Mouse (Mus musculus): ENCODE measurements around the gene Ndufv3.
"Not testable (repeated sequence)": the region's sequence is repeated elsewhere in the genome, so short reads cannot be mapped to it uniquely, and the experiment has no call there.

Ndufv3 gene

GRCm38 (mm10) chr17:31512593-31512992 is 7.3 kb upstream of the Ndufv3 start:
- no peak for DNase-seq (ENCODE audit: low spot score in 2 of 2)

DNA sequence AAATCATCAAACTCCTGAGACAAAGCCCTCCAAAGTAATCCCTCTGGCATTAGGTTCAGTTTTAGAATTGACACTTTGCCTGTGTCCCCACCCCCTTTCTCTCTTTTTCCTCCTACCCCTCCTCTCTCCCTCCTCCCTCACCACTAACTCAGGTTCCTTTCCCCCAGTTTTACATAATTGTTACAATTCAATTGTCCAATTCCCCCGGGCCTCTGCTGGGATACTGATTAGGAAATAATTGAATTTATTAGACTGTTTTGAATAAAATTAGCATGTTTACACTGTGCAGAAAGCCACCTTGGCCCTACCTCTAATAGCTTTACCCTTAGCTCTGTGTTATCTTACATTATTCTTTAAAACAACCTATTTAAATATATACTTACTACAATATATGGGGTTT is 5.2 kb upstream of the Ndufv3 start:
- no peak for DNase-seq (ENCODE audit: low spot score in 2 of 2)

GRCm38 (mm10) chr17:31519344-31519945 is 470 bp upstream of the Ndufv3 start:
- no peak for DNase-seq (ENCODE audit: low spot score in 2 of 2)

DNA sequence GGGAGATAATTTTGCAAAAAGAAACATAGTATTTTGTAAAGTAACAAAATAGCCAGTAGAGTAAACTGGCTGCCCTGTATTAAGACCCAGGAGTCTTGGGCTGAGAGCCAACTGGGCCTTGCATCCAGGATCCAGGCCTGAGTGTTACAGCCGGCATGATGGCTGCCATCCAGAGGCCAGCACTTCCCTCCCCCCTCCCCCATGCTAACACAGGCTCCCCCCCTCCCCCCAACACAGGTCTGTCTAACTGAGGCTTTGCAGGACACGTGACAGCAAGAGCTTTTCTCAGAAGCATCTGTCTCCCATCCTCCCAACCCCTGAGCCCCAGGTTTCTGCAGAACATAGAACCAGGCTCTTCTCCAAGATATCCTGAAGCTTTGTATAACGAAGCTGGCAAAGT is 980 bp downstream of the Ndufv3 start:
- no peak for DNase-seq (ENCODE audit: low spot score in 2 of 2)

- DNase-seq (ENCODE audit: low spot score in 2 of 2): no peak
Measured at GRCm38 (mm10) chr17:31521948-31522347, 2.0 kb downstream of the Ndufv3 start.

DNA sequence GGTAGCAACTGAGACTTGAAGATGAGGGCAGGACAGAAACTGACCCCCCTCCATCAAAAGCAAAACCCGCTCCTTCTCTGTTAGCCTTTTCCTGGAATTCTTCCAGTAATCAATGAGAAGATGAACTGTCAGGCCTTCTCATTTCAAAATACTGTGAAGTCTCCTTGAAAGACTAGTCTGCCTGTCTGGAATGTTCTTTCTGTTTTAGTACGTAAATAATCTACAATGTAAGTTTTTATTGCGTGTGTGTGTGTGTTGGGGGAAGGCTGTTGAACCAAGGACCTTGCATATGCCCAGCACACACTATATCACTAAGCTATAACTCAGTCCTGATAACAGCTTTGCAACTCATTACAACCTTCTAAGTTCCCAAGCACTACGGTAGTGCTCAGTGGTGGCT is 5.2 kb downstream of the Ndufv3 start:
- DNase-seq (ENCODE audit: low spot score in 2 of 2): no peak

DNA sequence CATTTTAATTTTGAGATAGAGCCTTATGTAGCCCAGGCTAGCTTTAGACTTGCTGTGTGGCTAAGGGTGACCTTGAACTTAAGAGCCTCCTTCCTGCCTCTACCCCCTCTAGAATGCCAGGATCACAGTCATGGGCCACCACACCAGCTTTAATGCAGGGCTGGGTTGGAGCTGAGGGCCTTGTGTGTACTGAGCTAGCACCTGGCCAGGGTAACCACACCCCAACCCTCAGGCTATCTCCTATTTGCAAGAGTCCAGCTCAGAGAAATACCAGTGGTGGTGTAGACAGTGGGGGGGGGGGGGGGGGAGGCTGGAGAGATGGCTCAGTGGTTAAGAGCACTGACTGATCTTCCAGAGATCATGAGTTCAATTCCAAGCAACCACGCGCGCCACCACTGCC is 5.9 kb downstream of the Ndufv3 start:
- DNase-seq (ENCODE audit: low spot score in 2 of 2): no peak

- DNase-seq (ENCODE audit: low spot score in 2 of 2): no peak
Measured at GRCm38 (mm10) chr17:31529314-31529713, 9.4 kb downstream of the Ndufv3 start.

DNA sequence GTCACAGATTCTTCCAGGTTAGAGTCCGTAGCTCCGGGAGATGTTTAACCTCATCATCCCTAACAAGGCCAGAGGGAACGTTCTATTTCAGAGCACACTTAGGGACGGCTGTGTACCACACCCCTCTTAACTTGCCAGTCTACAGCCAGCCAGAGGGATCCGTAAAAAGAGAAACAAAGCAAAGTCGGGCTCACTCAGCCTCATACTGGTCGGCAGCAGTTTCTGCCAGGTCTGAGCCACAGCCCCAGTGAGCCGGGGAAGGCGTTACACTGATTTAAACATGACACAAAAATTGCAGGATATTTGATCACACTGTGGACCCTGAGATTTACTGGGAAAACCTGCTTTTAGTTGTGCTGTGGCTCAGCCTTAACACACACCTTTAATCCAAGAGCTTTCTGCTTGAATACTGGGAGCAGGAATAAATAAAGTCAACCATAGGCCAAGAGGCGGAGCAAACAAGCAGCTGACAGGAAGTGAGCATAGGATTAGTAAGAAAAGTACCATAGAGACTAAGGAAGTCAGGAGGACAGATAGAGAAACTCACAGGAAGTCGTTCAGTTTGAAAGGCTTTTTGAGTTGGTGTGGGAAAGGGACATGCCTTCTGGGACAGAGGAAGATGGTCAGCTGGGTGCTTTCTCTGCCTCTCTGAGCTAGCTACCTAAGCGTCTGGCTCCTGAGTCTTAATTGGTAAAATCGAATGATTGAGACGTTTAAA is 11.7 kb downstream of the Ndufv3 start:
- no peak for DNase-seq (ENCODE audit: low spot score in 2 of 2)

GRCm38 (mm10) chr17:31532331-31532730 is 12.4 kb downstream of the Ndufv3 start:
- DNase-seq (ENCODE audit: low spot score in 2 of 2): not testable (repeated sequence)

DNA sequence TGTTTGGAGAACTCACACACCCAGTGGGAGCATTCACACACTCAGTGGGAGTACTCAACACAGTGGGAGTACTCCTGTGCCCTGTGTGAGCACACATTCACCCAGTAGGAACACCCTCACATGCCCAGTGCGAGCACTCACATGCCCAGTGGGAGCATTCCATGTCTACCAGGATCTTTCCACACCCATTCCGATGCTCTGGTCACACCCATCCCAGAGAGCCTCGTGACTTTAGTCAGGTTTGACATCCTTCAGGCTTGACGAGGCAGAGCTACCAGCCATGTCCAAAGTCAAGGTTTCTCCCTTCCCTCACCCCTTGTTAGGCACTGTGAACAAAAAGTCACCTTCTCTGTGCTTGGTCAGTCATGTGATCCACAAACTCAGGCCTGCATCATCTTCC is 15.4 kb downstream of the Ndufv3 start:
- no peak for DNase-seq (ENCODE audit: low spot score in 2 of 2)

DNA sequence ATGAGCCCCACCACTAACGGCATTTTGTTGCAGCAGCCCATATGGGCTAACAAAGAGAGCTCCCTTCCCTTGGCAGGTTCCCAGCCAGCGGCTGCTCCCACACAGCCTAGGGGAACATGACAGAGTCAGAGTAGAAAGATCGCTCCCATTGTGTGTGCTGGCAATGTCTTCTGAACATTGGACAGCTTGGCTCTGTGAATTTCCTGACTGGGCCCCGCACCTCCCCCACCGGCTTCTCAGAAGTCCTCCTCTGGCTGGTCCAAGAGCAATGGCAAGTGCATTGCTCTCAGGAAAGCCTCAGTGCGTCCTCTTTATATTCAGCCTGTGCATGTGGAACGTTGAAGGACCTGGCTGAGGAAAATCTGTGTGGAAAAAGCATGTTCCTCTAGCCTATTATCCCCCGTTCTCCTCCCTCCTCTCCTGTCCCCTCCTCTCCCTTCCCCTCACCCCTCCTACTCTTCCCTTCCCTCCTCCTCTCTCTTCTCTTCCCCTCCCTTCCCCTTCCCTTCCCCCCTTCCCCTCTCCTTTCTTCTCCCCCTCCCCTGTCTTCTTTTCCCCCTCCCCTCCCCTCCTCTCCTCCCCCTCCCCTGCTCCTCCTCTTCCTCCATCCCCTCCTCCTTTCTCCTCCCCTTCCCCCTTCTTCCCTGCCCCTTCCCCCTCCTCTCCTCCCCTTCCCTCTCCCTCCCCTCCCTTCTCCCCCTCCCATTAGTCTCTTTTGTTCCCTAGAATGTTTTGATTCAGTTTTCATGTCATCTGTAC is 16.1 kb downstream of the Ndufv3 start:
- peak; percentile 27 to 54 for DNase-seq (ENCODE audit: low spot score in 2 of 2)

GRCm38 (mm10) chr17:31540101-31540500 is 20.2 kb downstream of the Ndufv3 start:
- DNase-seq (ENCODE audit: low spot score in 2 of 2): no peak

DNA sequence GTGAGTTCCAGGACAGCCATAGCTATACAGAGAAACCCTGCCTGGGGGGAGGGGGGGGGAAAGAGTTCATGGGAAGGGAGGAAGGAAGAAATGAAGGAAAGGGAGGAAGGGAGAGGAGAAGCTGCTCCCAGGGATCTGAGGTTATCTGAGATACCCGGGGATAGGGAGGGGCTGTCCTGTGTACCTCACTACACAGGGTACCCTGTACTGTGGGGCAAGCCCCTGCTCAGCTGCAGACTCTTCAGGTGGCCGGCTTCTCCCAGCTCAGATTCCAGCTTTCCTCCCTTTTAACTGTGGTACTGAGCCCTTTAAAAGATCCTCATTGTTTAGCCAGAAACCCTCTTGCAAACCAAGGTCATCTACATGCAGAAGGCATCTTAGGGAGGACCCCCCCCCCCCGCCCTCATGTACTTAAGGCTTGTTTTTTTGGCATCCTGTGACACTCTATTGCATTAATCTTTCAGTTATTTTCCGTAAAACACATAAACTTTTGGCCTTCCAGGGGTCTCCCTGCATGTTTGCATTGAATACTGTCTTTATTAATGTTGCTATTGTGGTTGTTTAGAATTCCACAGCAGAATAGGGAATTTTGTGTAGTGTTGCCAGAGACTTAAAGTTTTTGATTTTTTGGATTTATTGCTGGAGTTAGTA is 21.0 kb downstream of the Ndufv3 start:
- no peak for DNase-seq (ENCODE audit: low spot score in 2 of 2)

DNA sequence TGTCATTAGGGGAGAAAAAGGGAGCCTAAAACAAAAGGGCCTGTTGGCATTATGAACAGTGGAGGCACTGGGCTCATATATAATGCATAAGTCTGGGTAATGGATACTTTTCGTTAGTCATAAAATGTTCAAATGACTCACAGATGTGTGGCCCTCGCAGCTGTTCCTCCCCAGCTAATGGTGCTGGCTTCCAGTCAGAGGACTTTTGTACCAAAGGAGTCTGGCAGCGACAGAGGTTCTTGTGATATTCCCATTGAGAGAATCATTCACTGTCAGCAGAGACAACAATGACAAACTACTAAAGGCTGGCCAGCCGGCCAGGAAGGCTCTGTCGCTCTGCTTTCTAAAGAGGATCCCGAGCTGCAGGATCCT is 21.5 kb downstream of the Ndufv3 start:
- no peak for DNase-seq (ENCODE audit: low spot score in 2 of 2)

DNA sequence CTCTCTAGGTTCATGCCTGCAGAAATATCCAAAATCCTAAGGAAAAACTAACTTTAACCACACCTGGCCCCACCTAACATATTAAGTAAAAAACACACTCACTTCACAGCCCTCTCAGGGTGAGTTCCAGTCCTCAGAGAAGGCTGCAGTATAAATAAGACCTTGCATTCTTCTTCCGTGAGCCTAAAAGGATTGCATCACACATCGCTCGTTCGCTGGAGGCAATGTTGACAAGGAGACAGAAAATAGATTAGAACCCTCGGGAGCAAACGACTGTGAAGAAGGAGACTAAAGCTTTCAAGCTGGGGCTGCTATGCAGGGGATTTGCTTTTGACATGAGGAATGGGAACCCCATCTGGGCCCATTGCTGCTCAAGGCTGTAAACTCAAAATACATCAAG is 23.7 kb downstream of the Ndufv3 start:
- DNase-seq (ENCODE audit: low spot score in 2 of 2): no peak

DNA sequence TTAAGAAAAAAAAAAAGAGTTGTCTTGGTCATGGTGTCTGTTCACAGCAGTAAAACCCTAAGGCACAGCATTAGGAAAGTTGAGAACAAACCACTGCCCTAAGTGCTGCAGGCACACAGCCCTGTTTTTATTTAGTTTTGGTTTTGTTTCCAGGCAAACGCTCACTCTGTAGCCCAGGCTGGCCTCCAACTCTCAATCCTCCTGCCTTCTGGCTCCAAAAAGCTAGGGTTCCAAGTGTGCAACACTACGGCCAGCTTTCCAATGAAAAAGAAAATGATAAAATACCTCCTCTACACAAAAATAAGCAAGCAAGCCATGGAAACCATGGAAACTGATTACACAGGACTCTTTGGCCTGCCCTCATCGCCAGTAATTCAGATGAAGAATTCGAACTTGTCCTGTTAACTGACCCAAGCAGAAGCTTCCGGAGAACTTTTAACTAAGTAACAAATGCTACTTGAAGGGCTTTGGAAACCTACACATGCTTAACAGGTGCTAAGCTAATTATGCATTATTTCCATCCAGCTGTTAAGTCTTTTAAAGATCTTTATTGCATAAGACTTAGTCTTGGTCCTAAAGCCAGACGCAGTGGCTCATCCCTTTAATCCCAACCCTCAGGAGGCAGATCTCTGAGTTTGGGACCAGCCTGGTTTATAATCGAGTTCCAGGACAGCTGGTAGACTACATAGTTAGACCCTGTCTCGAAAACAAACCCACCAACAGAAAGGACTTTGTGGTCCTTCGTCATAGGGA is 26.7 kb downstream of the Ndufv3 start:
- no peak for DNase-seq (ENCODE audit: low spot score in 2 of 2)

GRCm38 (mm10) chr17:31547974-31548373 is 28.1 kb downstream of the Ndufv3 start:
- DNase-seq (ENCODE audit: low spot score in 2 of 2): no peak

DNA sequence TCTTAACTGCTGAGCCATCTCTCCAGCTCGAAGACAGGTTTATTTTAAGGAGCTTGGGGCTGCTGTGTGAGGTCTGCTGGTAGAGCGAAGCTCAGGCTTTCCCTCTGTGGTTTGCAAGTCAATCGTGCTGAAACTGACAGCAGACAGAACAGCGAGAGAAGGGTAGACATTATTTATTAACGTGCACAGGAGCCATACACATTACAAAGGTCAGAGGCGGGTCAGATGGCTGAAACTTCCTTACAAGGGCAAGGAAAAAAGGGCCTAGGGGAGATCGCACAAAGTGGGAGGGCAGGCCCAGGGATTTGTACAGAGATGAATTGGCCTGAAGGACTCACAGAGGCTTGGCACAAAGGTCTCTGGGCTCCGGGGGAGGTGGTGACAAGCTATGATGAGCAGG is 29.5 kb downstream of the Ndufv3 start:
- no peak for DNase-seq (ENCODE audit: low spot score in 2 of 2)

DNA sequence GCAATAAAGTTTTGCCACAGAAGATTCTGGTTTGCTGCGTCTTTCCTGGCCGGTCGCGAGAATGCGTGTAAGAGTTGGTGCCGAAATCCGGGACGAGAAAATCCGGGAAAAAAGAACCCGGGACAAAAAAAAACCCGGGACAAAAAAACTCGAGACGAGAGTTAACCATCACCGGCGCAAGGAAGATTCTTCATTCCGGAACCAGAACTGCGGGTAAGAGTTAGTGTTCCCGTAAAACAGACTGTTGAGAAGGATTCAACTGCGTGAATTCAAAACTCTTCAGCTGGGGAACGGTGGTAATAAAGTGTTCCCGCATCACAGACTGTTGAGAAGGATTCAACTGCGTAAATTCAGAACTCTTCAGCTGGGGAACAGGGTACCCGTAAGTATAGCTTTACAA is 32.7 kb downstream of the Ndufv3 start:
- not testable (repeated sequence) for DNase-seq (ENCODE audit: low spot score in 2 of 2)

DNA sequence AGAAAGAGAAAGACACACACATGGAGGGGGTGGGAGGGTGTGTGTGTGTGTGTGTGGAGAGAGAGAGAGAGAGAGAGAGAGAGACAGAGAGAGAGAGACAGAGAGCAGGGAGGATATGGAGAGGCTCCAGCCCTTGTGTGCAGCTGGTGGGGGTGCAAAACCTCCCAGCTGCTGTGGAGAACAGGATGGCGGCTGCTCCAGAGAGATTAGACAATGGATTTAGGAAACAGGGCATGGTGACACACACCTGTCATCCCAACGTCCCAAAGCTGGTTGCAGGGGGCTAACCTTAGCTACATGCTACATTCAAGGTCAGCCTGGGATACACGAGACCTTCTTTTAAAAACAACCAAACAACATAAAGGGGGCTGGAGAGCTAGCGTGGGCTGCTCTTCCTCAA is 36.3 kb downstream of the Ndufv3 start:
- no peak for DNase-seq (ENCODE audit: low spot score in 2 of 2)

Measured in frontal cortex, postnatal 25 days (tissue).